Mouse (Mus musculus): ENCODE data around the gene Nop53. TPM values are rescaled to one million over a fixed set of nuclear protein-coding genes. Genes with fewer than 3 reads are reported as not detected.
"Not testable (repeated sequence)": the region's sequence is repeated elsewhere in the genome, so short reads cannot be mapped to it uniquely, and the experiment has no call there.

Gene Nop53
- polyA plus RNA-seq, 1 experiment from 2014 or later: 180 TPM

- Histone ChIP-seq H3K4me1 (peaks cover 5% of the 10 kb centered on the region; the same call in 1 of the 2 replicates), H3K4me3 (no peak overlapping the region), H3K9me3 (peaks cover 6% of the 10 kb centered on the region; the same call in 1 of the 2 replicates), H3K27ac (replicated peaks) (0 out of 2 replicates have a peak overlapping the region, but pooled peaks have one; percentile 14), H3K36me3 (replicated peaks) (peaks cover 41% of the 10 kb centered on the region), H3K27me3 (replicated peaks; ENCODE audit: low read depth, poor library complexity, severe bottlenecking) (no peaks in the 10 kb centered on the region)
- no peak for DNase-seq (ENCODE audit: low spot score)
- WGBS: 57% methylated on average over 16 of the region's 16 CpGs
These were observed 12.2 kb downstream of the Nop53 start for GRCm38 (mm10) chr7:15933437-15934359.

- Histone ChIP-seq H3K9me3 (peaks cover 6% of the 10 kb centered on the region; the same call in 1 of the 2 replicates), H3K4me3 (no peak overlapping the region), H3K4me1 (peaks cover 5% of the 10 kb centered on the region; the same call in 1 of the 2 replicates), H3K27ac (replicated peaks) (no peak overlapping the region), H3K36me3 (replicated peaks) (peaks cover 21% of the 10 kb centered on the region), H3K27me3 (replicated peaks; ENCODE audit: low read depth, poor library complexity, severe bottlenecking) (no peaks in the 10 kb centered on the region)
- DNase-seq (ENCODE audit: low spot score): no peak
- WGBS: 82% methylated on average over 3 of the region's 3 CpGs
These were observed 14.2 kb downstream of the Nop53 start for GRCm38 (mm10) chr7:15931635-15932034.

- Histone ChIP-seq H3K4me1 (peaks cover 5% of the 10 kb centered on the region; the same call in 1 of the 2 replicates), H3K9me3 (peaks cover 6% of the 10 kb centered on the region; the same call in 1 of the 2 replicates), H3K36me3 (replicated peaks) (peaks cover 10% of the 10 kb centered on the region), H3K27me3 (replicated peaks; ENCODE audit: low read depth, poor library complexity, severe bottlenecking) (no peaks in the 10 kb centered on the region), H3K4me3 (no peak overlapping the region), H3K27ac (replicated peaks) (no peak overlapping the region)
- no peak for DNase-seq (ENCODE audit: low spot score)
- 71% methylated on average over 2 of the region's 2 CpGs for WGBS
These were observed 15.3 kb downstream of the Nop53 start for GRCm38 (mm10) chr7:15930543-15930942.

- no peak overlapping the region for H3K27ac ChIP-seq (replicated peaks)
- peaks cover 3% of the 10 kb centered on the region for H3K36me3 ChIP-seq (replicated peaks)
- peak; percentile 57 for DNase-seq (ENCODE audit: low spot score)
- no peaks in the 10 kb centered on the region for H3K27me3 ChIP-seq (replicated peaks; ENCODE audit: low read depth, poor library complexity, severe bottlenecking)
- peaks cover 5% of the 10 kb centered on the region; the same call in 1 of the 2 replicates for H3K4me1 ChIP-seq
- WGBS: 33% methylated on average over 4 of the region's 4 CpGs
- no peak overlapping the region for H3K4me3 ChIP-seq
- H3K9me3 ChIP-seq: peaks cover 1% of the 10 kb centered on the region; the same call in 1 of the 2 replicates
These were observed 16.0 kb downstream of the Nop53 start for GRCm38 (mm10) chr7:15929910-15930309.

- peak; percentile 93 for DNase-seq (ENCODE audit: low spot score)
- Histone ChIP-seq H3K27me3 (replicated peaks; ENCODE audit: low read depth, poor library complexity, severe bottlenecking) (0 out of 2 replicates have a peak, but pooled peaks cover 12% of the 10 kb centered on the region), H3K4me3 (peak within 1 kb of the TSS; percentile 66), H3K4me1 (peaks cover 23% of the 10 kb centered on the region), H3K9me3 (no peaks in the 10 kb centered on the region; the same call in 1 of the 2 replicates), H3K27ac (replicated peaks) (peak within 1 kb of the TSS; percentile 97), H3K36me3 (replicated peaks) (peaks cover 37% of the 10 kb centered on the region)
- under 1% methylated on average over 33 of the region's 33 CpGs for WGBS
These were observed 23.6 kb downstream of the Nop53 start, which contains the start of gene Selenow for GRCm38 (mm10) chr7:15922220-15922773. Selenow (minus strand) TSS chr7:15922402.

GRCm38 (mm10) chr7:15921796-15922195, 24.1 kb downstream of the Nop53 start:
- 1% methylated on average over 10 of the region's 10 CpGs for WGBS
- no peaks in the 10 kb centered on the region; the same call in 1 of the 2 replicates for H3K9me3 ChIP-seq
- 0 out of 2 replicates have a peak, but pooled peaks cover 12% of the 10 kb centered on the region for H3K27me3 ChIP-seq (replicated peaks; ENCODE audit: low read depth, poor library complexity, severe bottlenecking)
- H3K4me3 ChIP-seq: peak overlapping the region; percentile 66
- peaks cover 42% of the 10 kb centered on the region for H3K36me3 ChIP-seq (replicated peaks)
- peaks cover 23% of the 10 kb centered on the region for H3K4me1 ChIP-seq
- peak; percentile 77 for DNase-seq (ENCODE audit: low spot score)
- peak overlapping the region; percentile 97 for H3K27ac ChIP-seq (replicated peaks)

- Histone ChIP-seq H3K9me3 (no peaks in the 10 kb centered on the region; the same call in 1 of the 2 replicates), H3K27me3 (replicated peaks; ENCODE audit: low read depth, poor library complexity, severe bottlenecking) (0 out of 2 replicates have a peak, but pooled peaks cover 12% of the 10 kb centered on the region), H3K4me1 (peaks cover 23% of the 10 kb centered on the region), H3K27ac (replicated peaks) (peak overlapping the region; percentile 97), H3K36me3 (replicated peaks) (peaks cover 50% of the 10 kb centered on the region), H3K4me3 (peak overlapping the region; percentile 66)
- no peak for DNase-seq (ENCODE audit: low spot score)
- 90% methylated on average over 6 of the region's 6 CpGs for WGBS
These were observed 25.2 kb downstream of the Nop53 start for GRCm38 (mm10) chr7:15920645-15921190.

GRCm38 (mm10) chr7:15919947-15920346, 25.9 kb downstream of the Nop53 start:
- Histone ChIP-seq H3K27ac (replicated peaks) (no peak overlapping the region), H3K36me3 (replicated peaks) (peaks cover 50% of the 10 kb centered on the region), H3K4me1 (peaks cover 23% of the 10 kb centered on the region), H3K9me3 (no peaks in the 10 kb centered on the region; the same call in 1 of the 2 replicates), H3K27me3 (replicated peaks; ENCODE audit: low read depth, poor library complexity, severe bottlenecking) (0 out of 2 replicates have a peak, but pooled peaks cover 12% of the 10 kb centered on the region), H3K4me3 (peak overlapping the region; percentile 66; the same call in 1 of the 2 replicates)
- WGBS: 95% methylated on average over 9 of the region's 9 CpGs
- DNase-seq (ENCODE audit: low spot score): no peak

- H3K36me3 ChIP-seq (replicated peaks): peaks cover 50% of the 10 kb centered on the region
- no peak for DNase-seq (ENCODE audit: low spot score)
- peaks cover 20% of the 10 kb centered on the region for H3K4me1 ChIP-seq
- H3K27ac ChIP-seq (replicated peaks): no peak overlapping the region
- H3K9me3 ChIP-seq: no peaks in the 10 kb centered on the region; the same call in 1 of the 2 replicates
- H3K4me3 ChIP-seq: no peak overlapping the region
- 0 out of 2 replicates have a peak, but pooled peaks cover 2% of the 10 kb centered on the region for H3K27me3 ChIP-seq (replicated peaks; ENCODE audit: low read depth, poor library complexity, severe bottlenecking)
These were observed 27.5 kb downstream of the Nop53 start for GRCm38 (mm10) chr7:15918371-15918770.

GRCm38 (mm10) chr7:15916996-15917395, 28.9 kb downstream of the Nop53 start:
- DNase-seq (ENCODE audit: low spot score): no peak
- 80% methylated on average over 4 of the region's 4 CpGs for WGBS

GRCm38 (mm10) chr7:15916134-15916723, 29.6 kb downstream of the Nop53 start:
- Histone ChIP-seq H3K4me3 (no peak overlapping the region), H3K27ac (replicated peaks) (no peak overlapping the region), H3K9me3 (no peaks in the 10 kb centered on the region; the same call in 1 of the 2 replicates), H3K27me3 (replicated peaks; ENCODE audit: low read depth, poor library complexity, severe bottlenecking) (no peaks in the 10 kb centered on the region), H3K36me3 (replicated peaks) (peaks cover 50% of the 10 kb centered on the region), H3K4me1 (peaks cover 15% of the 10 kb centered on the region)
- no peak for DNase-seq (ENCODE audit: low spot score)
- WGBS: 78% methylated on average over 3 of the region's 3 CpGs

More at GRCm38 (mm10) chr7:15916996-15917395, 28.9 kb downstream of the Nop53 start:
- no peaks in the 10 kb centered on the region for H3K27me3 ChIP-seq (replicated peaks; ENCODE audit: low read depth, poor library complexity, severe bottlenecking)
- peaks cover 50% of the 10 kb centered on the region for H3K36me3 ChIP-seq (replicated peaks)
- no peaks in the 10 kb centered on the region; the same call in 1 of the 2 replicates for H3K9me3 ChIP-seq
- H3K4me3 ChIP-seq: no peak overlapping the region
- peaks cover 17% of the 10 kb centered on the region for H3K4me1 ChIP-seq
- H3K27ac ChIP-seq (replicated peaks): no peak overlapping the region

GRCm38 (mm10) chr7:15915695-15916094, 30.2 kb downstream of the Nop53 start:
- peaks cover 46% of the 10 kb centered on the region for H3K36me3 ChIP-seq (replicated peaks)
- not testable (repeated sequence) for H3K9me3 ChIP-seq; H3K27ac ChIP-seq (replicated peaks); H3K27me3 ChIP-seq (replicated peaks; ENCODE audit: low read depth, poor library complexity, severe bottlenecking); DNase-seq (ENCODE audit: low spot score); H3K4me3 ChIP-seq
- H3K4me1 ChIP-seq: peaks cover 10% of the 10 kb centered on the region
- 91% methylated on average over 4 of the region's 4 CpGs for WGBS

Measured in embryonic facial prominence, embryonic 10.5 days (tissue).